Mouse (Mus musculus): ENCODE results near the gene Lamc1.

Lamc1 gene

GRCm38 (mm10) chr1:153197316-153197850 is 135.2 kb downstream of the Lamc1 start:
- no peak for DNase-seq (ENCODE audit: extremely low spot score, low read depth, low spot score)

DNA sequence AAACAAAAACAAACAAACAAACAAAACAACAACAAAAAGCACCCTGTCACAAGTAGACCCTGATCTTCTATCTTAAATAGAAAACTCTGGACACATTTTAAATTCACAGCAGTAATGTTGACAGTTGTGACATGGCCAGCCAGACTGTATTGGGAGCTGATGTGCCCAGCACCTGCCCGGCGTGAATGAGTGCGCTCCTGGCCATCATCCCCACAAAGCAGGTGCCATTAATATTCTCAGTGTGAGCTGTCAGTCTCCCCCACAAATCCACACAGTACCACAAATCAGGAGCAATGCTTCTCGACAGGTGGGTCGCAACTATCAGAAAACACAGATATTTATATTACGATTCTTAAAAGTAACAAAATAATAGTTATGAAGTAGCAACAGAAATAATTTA is 139.6 kb downstream of the Lamc1 start:
- DNase-seq (ENCODE audit: extremely low spot score, low read depth, low spot score), result no peak

- no peak for DNase-seq (ENCODE audit: extremely low spot score, low read depth, low spot score)
Observed at GRCm38 (mm10) chr1:153192379-153192778, 140.2 kb downstream of the Lamc1 start.

GRCm38 (mm10) chr1:153191943-153192329 is 140.7 kb downstream of the Lamc1 start:
- no peak for DNase-seq (ENCODE audit: extremely low spot score, low read depth, low spot score)

DNA sequence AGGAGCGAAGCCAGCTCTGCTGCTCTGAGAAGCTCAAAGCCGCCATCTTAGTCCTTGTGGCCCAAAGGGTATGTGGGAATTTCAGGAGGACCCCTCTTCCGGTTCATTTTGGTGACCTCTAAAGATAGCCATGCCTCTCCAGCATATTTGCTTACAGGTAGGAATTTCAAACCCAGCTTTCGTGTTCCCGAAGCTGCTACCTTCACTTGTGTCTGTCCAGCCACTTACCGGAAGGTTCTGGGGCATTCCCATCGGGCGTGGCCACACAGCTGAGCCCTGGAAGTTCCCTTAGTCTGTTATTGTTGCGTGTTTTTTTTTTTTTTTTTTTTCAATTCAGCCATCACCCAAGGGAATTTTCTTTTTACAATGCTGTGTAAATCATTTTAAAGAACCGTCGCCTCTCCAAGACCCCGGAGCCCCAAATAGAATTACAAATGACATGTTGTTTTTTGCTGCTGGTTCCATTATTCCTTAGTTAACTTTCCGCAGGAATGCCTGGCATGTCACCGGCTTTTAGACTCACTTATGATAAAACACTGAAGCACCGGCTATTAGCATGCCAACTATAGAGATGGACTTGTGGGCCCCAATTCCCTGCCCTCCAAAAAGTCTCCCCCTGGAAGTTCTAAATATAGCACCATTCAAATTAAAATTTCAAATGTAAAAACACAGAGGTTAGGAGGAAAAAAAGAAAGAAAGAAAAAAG is 141.2 kb downstream of the Lamc1 start:
- no peak for DNase-seq (ENCODE audit: extremely low spot score, low read depth, low spot score)

GRCm38 (mm10) chr1:153188081-153188480 is 144.5 kb downstream of the Lamc1 start:
- DNase-seq (ENCODE audit: extremely low spot score, low read depth, low spot score), result no peak

GRCm38 (mm10) chr1:153185828-153186803 is 146.5 kb downstream of the Lamc1 start, which contains the start of gene Lamc2:
Gene Lamc2, minus strand, starts transcription at chr1:153186447.
- no peak for DNase-seq (ENCODE audit: extremely low spot score, low read depth, low spot score)

DNA sequence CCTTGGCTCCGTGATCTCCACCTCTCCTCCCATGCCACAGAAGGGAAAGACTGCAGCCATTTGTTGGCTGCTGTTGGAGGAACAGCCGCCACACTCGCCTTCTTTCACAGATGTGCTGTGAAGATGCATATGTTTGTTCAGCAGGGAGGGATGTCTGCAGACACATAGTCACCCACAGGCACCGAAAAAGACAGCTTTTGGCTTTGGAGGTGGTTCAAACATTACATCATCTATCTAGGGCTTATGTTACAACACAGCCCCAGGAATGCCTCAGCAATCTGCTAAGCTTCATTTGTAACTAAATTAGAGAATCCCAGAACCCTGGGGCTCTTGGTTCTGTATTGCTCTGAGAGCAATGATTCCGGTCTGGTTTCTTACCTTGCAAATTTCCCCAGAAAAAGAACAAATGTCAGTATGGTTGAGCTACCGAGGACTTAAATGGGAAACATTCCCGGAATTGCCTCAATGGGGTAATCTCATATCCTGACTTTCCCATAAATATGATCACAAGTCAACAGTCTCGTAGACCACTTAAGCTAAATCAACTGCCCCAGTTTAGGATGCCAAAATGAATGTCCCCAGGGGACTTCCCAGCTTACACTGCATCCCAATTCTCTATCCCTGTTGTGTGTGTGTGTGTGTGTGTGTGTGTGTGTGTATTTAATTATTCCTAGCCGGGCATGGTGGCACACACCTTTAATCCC is 151.8 kb downstream of the Lamc1 start:
- DNase-seq (ENCODE audit: extremely low spot score, low read depth, low spot score), result no peak

GRCm38 (mm10) chr1:153180160-153180559 is 152.4 kb downstream of the Lamc1 start:
- DNase-seq (ENCODE audit: extremely low spot score, low read depth, low spot score), result no peak

GRCm38 (mm10) chr1:153174801-153175200 is 157.8 kb downstream of the Lamc1 start:
- DNase-seq (ENCODE audit: extremely low spot score, low read depth, low spot score), result no peak

DNA sequence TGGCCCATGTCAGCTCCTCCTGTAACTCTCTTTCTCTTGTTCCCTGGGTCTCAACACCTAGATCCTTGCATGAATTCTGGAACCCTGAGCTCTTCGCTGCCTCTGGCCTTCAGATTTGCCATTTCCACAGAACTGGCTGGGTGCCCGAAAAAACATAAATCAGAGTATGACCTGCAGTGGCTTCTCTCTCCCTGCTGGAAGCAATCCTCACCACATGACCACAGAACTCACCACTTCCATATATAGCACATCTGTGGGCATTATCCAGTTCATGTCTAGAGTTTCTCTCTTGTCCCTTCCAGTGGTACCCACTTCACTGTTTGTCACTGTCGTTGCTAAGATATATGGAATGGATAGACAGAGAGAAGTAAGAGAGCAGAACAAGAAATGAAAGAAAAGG is 159.3 kb downstream of the Lamc1 start:
- no peak for DNase-seq (ENCODE audit: extremely low spot score, low read depth, low spot score)

- no peak for DNase-seq (ENCODE audit: extremely low spot score, low read depth, low spot score)
Observed at GRCm38 (mm10) chr1:153172291-153172731, 160.3 kb downstream of the Lamc1 start.

- no peak for DNase-seq (ENCODE audit: extremely low spot score, low read depth, low spot score)
Observed at GRCm38 (mm10) chr1:153171011-153171410, 161.6 kb downstream of the Lamc1 start.

Measured in hindlimb bud, embryonic 11.5 days (tissue).